Mouse (Mus musculus) myocyte (in vitro differentiated cells): ENCODE results near the gene A930017K11Rik. TPM values are rescaled to one million over a fixed set of nuclear protein-coding genes. Genes with fewer than 3 reads are reported as not detected.

Source experiments
- H3K27me3 ChIP-seq: one replicate; pipeline ENCODE4 v1.6.1; 2011; ENCODE audit not compliant: control insufficient read depth, insufficient read depth, insufficient read length
- H3K36me3 ChIP-seq: one replicate; pipeline ENCODE4 v1.6.1; 2011; ENCODE audit not compliant: control insufficient read depth, insufficient read depth
- H3K4me2 ChIP-seq: one replicate; pipeline ENCODE4 v1.6.1; 2011; ENCODE audit warnings: low read depth, control low read depth
- H3K4me3 ChIP-seq: one replicate; pipeline ENCODE4 v1.5.1; 2011; ENCODE audit warnings: mild to moderate bottlenecking, control low read depth, moderate library complexity
- H3K79me2 ChIP-seq: one replicate; pipeline ENCODE4 v1.6.1; 2011; ENCODE audit not compliant: control insufficient read depth, insufficient read depth
- H3ac ChIP-seq: one replicate; pipeline ENCODE4 v1.6.1; 2011; ENCODE audit not compliant: control insufficient read depth, insufficient read length
- CEBPB ChIP-seq: IDR thresholded peaks from 2 replicates; pipeline ENCODE4 v1.6.1; 2011; ENCODE audit warnings: mild to moderate bottlenecking, moderate library complexity; ENCODE audit not compliant: poor library complexity, insufficient read depth, severe bottlenecking
- E2F4 ChIP-seq: IDR thresholded peaks from one replicate; pipeline ENCODE4 v1.6.1; 2011; ENCODE audit warnings: mild to moderate bottlenecking, control low read depth, moderate library complexity; ENCODE audit not compliant: insufficient read depth
- MAX ChIP-seq: IDR thresholded peaks from one replicate; pipeline ENCODE4 v1.6.1; 2011; ENCODE audit warnings: low read depth, mild to moderate bottlenecking, control low read depth
- MYOD1 ChIP-seq, 3 experiments: IDR thresholded peaks; one replicate each; pipeline ENCODE4 v1.6.1; 2011; ENCODE audit warnings: control low read depth in 2 of 3, low read depth in 2 of 3, mild to moderate bottlenecking in 2 of 3, moderate library complexity in 1 of 3; ENCODE audit not compliant: insufficient read length in 2 of 3, control insufficient read depth in 1 of 3
- MYOG ChIP-seq, 3 experiments: IDR thresholded peaks; one replicate each; pipeline ENCODE4 v1.6.1; 2011; ENCODE audit warnings: control low read depth in 2 of 3, low read depth in 2 of 3, mild to moderate bottlenecking in 2 of 3; ENCODE audit not compliant: insufficient read length in 2 of 3, control insufficient read depth in 1 of 3, insufficient read depth in 1 of 3
- POLR2A ChIP-seq: IDR thresholded peaks from one replicate; pipeline ENCODE4 v1.6.1; 2011; ENCODE audit warnings: low read depth, mild to moderate bottlenecking, control low read depth, moderate library complexity; ENCODE audit not compliant: insufficient read length
- POLR2AphosphoS2 ChIP-seq: IDR thresholded peaks from one replicate; pipeline ENCODE4 v1.6.1; 2011; ENCODE audit warnings: low read depth, control low read depth; ENCODE audit not compliant: insufficient read length
- REST ChIP-seq: IDR thresholded peaks from one replicate; pipeline ENCODE4 v1.6.1; 2011; ENCODE audit warnings: mild to moderate bottlenecking, control low read depth, moderate library complexity; ENCODE audit not compliant: insufficient read depth, insufficient read length
- SRF ChIP-seq: IDR thresholded peaks from one replicate; pipeline ENCODE4 v1.6.1; 2011; ENCODE audit warnings: low read depth; ENCODE audit not compliant: control insufficient read depth, insufficient read length
- TCF12 ChIP-seq: IDR thresholded peaks from one replicate; pipeline ENCODE4 v1.6.1; 2011; ENCODE audit warnings: mild to moderate bottlenecking, control low read depth; ENCODE audit not compliant: poor library complexity, insufficient read depth, severe bottlenecking
- TCF3 ChIP-seq: IDR thresholded peaks from one replicate; pipeline ENCODE4 v1.6.1; 2011; ENCODE audit warnings: low read depth, control low read depth; ENCODE audit not compliant: insufficient read length
- USF1 ChIP-seq: IDR thresholded peaks from one replicate; pipeline ENCODE4 v1.6.1; 2011; ENCODE audit warnings: low read depth, mild to moderate bottlenecking, control low read depth, moderate library complexity
- polyA plus RNA-seq: library from polyadenylated mRNA; unstranded; fragments of >200 nt; fragmentation: generic; extraction: Trizol; gene quantifications from one replicate; pipeline ENCODE4 v1.2.1, GENCODE M21; 2012; ENCODE audit warnings: missing spikeins

Gene A930017K11Rik
- polyA plus RNA-seq, 1 experiment = 0.02 TPM

DNA sequence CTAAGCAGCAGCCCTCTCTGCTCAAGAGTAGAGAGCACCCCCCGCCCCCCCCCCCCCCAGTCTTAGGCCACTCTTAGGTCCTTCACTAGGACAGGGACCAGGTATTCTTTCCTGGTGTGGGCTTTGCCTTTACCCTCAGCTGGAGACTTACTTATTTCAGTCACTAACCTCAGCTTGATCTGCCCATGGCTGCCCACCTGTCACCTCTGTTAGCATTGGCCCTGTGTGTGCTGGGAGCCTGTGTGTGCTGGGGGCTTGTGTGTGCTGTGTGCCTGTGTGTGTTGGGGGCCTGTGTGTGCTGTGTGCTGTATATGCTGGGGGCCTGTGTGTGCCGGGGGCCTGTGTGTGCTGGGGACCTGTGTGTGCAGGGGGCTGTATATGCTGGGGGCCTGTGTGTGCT is 2.3 kb upstream of the A930017K11Rik start:
- Histone ChIP-seq H3ac (no peak overlapping the region), H3K4me3 (no peak overlapping the region), H3K4me2 (no peak overlapping the region), H3K79me2 (no peaks in the 10 kb centered on the region), H3K27me3 (peaks cover 37% of the 10 kb centered on the region), H3K36me3 (no peaks in the 10 kb centered on the region)
- no peak for TF ChIP-seq CEBPB
- TF ChIP-seq TCF3 = no peak
- no peak for TF ChIP-seq E2F4
- TF ChIP-seq TCF12 = no peak
- no peak for TF ChIP-seq USF1
- no peak for TF ChIP-seq POLR2AphosphoS2
- no peak for TF ChIP-seq SRF

DNA sequence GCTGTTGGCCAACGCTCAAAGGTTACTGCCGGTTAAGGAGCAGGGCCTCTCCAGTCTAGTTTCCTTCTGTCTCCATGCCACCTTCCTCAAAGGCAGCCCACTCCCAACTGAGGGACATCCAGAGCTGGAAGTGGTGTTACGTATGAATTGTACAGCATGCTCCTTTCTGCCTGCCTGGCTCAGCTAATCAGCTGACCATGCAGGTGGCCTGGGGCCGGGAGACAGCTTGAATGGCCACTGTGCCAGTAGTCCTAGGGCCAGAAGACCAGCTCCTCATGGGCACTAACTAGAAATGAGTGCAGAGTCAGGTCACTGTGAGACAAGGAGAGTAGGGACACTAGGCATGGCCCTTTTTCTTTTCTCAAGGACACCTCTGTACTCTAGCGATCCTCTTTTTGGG is 796 bp upstream of the A930017K11Rik start:
- Histone ChIP-seq H3K27me3 (peaks cover 41% of the 10 kb centered on the region), H3K36me3 (no peaks in the 10 kb centered on the region), H3K4me3 (no peak overlapping the region), H3ac (no peak overlapping the region), H3K79me2 (no peaks in the 10 kb centered on the region), H3K4me2 (no peak overlapping the region)
- TF ChIP-seq REST (no peak), TCF12 (no peak), TCF3 (no peak), MYOG (IDR thresholded peaks at IDR 0.05; ENCODE audit: control insufficient read depth in 1 of 3, insufficient read depth in 1 of 3, insufficient read length in 2 of 3, low read depth in 2 of 3) (no peak), MYOD1 (IDR thresholded peaks at IDR 0.05; ENCODE audit: control insufficient read depth in 1 of 3, insufficient read length in 2 of 3, low read depth in 2 of 3) (no peak), POLR2A (no peak), SRF (no peak), POLR2AphosphoS2 (no peak), CEBPB (no peak), MAX (no peak), E2F4 (no peak), USF1 (no peak)

DNA sequence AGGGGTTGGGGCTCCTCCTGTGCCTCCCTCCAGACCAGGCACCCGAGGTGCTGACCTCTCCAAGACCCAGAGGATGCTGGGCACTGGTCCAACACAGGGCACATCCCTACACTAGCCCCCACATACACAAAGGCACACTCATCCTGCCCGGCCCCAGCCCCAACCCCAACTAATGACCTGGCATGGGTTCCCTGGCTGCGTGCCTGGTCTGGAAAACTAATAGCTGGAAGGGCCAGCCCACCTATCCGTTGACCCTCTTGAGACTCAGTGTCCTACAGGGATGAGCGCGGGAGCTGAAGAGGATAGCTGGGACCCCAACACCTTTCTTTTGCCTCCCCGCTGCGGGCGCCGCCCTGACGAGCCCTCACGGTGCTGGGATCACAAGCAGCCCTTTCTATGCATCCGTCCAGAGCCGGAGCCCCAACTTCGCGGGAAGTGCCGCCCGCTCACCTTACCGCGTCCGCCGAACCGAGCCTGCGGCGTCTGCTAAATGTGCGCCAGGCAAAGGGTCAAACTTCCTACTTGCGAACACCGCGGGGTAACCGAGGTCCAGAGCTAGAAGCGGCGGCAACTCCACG is 1.1 kb downstream of the A930017K11Rik start:
- no peak overlapping the region for H3ac ChIP-seq
- TF ChIP-seq TCF12 (no peak), POLR2A (no peak), CEBPB (no peak), E2F4 (no peak), MAX (no peak), MYOD1 (IDR thresholded peaks at IDR 0.05; ENCODE audit: control insufficient read depth in 1 of 3, insufficient read length in 2 of 3, low read depth in 2 of 3) (no peak), REST (no peak), POLR2AphosphoS2 (no peak)
- peaks cover 53% of the 10 kb centered on the region for H3K27me3 ChIP-seq
- no peak overlapping the region for H3K4me3 ChIP-seq
- no peaks in the 10 kb centered on the region for H3K79me2 ChIP-seq
- no peaks in the 10 kb centered on the region for H3K36me3 ChIP-seq
- H3K4me2 ChIP-seq = peak overlapping the region; percentile 36

DNA sequence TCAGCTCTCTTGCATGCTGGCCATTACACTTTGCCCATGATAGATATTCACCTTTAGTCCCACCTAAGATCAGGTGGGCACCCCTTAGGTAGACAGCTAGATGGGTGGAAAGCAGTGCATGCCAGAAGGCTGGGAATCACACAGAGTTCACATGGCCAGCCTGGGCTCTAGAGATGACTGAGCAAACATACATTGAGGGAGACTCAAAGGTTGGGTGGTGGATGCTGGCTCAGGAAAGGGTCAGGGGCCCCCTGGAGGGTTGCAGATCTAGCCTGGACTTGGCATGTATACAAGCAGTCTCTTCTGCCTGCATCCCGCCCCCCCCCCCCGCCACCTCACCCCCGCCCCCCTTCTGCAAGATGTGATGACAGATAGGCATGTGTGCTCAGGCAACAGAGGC is 1.7 kb downstream of the A930017K11Rik start:
- H3K4me2 ChIP-seq = no peak overlapping the region
- H3K36me3 ChIP-seq = no peaks in the 10 kb centered on the region
- H3K27me3 ChIP-seq = peaks cover 58% of the 10 kb centered on the region
- no peak for TF ChIP-seq POLR2AphosphoS2
- no peak for TF ChIP-seq TCF3
- TF ChIP-seq MAX = no peak
- TF ChIP-seq POLR2A = no peak
- TF ChIP-seq USF1 = no peak
- no peak for TF ChIP-seq MYOG (IDR thresholded peaks at IDR 0.05; ENCODE audit: control insufficient read depth in 1 of 3, insufficient read depth in 1 of 3, insufficient read length in 2 of 3, low read depth in 2 of 3)
- no peaks in the 10 kb centered on the region for H3K79me2 ChIP-seq
- H3ac ChIP-seq = no peak overlapping the region
- H3K4me3 ChIP-seq = no peak overlapping the region

DNA sequence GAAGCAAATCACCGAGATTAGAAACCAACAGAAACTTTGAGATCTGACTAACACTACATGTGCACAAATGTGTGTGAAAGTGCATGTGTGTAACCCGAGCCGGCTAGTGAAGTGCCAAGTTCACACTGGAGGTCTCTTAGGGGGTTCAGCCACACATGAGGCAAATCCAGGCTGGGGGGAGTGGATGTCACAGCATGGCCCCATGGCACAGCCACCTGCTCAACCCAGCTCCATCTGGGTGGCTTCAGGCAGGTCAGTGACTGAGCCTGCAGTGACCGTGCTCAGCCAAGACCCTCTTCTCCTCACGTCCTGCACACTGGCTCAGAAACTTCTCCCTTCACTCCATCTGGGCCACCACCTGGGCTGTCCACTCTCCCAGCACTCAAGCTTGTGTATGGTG is 2.4 kb downstream of the A930017K11Rik start:
- TF ChIP-seq MYOG (IDR thresholded peaks at IDR 0.05; ENCODE audit: control insufficient read depth in 1 of 3, insufficient read depth in 1 of 3, insufficient read length in 2 of 3, low read depth in 2 of 3) (no peak), USF1 (no peak), TCF12 (no peak), REST (no peak), SRF (no peak), MYOD1 (IDR thresholded peaks at IDR 0.05; ENCODE audit: control insufficient read depth in 1 of 3, insufficient read length in 2 of 3, low read depth in 2 of 3) (no peak)
- no peak overlapping the region for H3ac ChIP-seq
- peaks cover 58% of the 10 kb centered on the region for H3K27me3 ChIP-seq
- H3K4me2 ChIP-seq = no peak overlapping the region
- no peak overlapping the region for H3K4me3 ChIP-seq
- H3K36me3 ChIP-seq = no peaks in the 10 kb centered on the region
- no peaks in the 10 kb centered on the region for H3K79me2 ChIP-seq
